Mouse (Mus musculus): ENCODE results near the gene Gramd2.

Gene Gramd2

GRCm38 (mm10) chr9:59679678-59680533 lies at the start of gene Gramd2:
TSS of gene Gramd2 (plus strand) at chr9:59680144.
- peak; percentile 52 for DNase-seq (ENCODE audit: low read depth, low spot score)

- no peak for DNase-seq (ENCODE audit: low read depth, low spot score)
These were observed 41.6 kb upstream of the Gramd2 start for GRCm38 (mm10) chr9:59638372-59638771.

GRCm38 (mm10) chr9:59639936-59640335 lies 40.0 kb upstream of the Gramd2 start:
- DNase-seq (ENCODE audit: low read depth, low spot score): no peak

GRCm38 (mm10) chr9:59641320-59641719 lies 38.6 kb upstream of the Gramd2 start:
- DNase-seq (ENCODE audit: low read depth, low spot score): no peak

- no peak for DNase-seq (ENCODE audit: low read depth, low spot score)
These were observed 30.0 kb upstream of the Gramd2 start for GRCm38 (mm10) chr9:59649911-59650310.

- no peak for DNase-seq (ENCODE audit: low read depth, low spot score)
These were observed 26.6 kb upstream of the Gramd2 start for GRCm38 (mm10) chr9:59653371-59653770.

- no peak for DNase-seq (ENCODE audit: low read depth, low spot score)
These were observed 25.4 kb upstream of the Gramd2 start for GRCm38 (mm10) chr9:59654450-59654983.

- peak; percentile 96 for DNase-seq (ENCODE audit: low read depth, low spot score)
These were observed 23.8 kb upstream of the Gramd2 start, which contains the start of gene Pkm for GRCm38 (mm10) chr9:59655958-59656634. TSS of gene Pkm (plus strand) at chr9:59656368.

- peak; percentile 79 for DNase-seq (ENCODE audit: low read depth, low spot score)
These were observed 23.0 kb upstream of the Gramd2 start for GRCm38 (mm10) chr9:59656635-59657617.

- no peak for DNase-seq (ENCODE audit: low read depth, low spot score)
These were observed 21.8 kb upstream of the Gramd2 start for GRCm38 (mm10) chr9:59658146-59658545.

- no peak for DNase-seq (ENCODE audit: low read depth, low spot score)
These were observed 20.6 kb upstream of the Gramd2 start for GRCm38 (mm10) chr9:59659036-59660026.

GRCm38 (mm10) chr9:59660421-59660820 lies 19.5 kb upstream of the Gramd2 start:
- DNase-seq (ENCODE audit: low read depth, low spot score): no peak

GRCm38 (mm10) chr9:59661298-59661975 lies 18.5 kb upstream of the Gramd2 start:
- DNase-seq (ENCODE audit: low read depth, low spot score): no peak

GRCm38 (mm10) chr9:59663226-59663625 lies 16.7 kb upstream of the Gramd2 start:
- no peak for DNase-seq (ENCODE audit: low read depth, low spot score)

- DNase-seq (ENCODE audit: low read depth, low spot score): no peak
These were observed 16.0 kb upstream of the Gramd2 start for GRCm38 (mm10) chr9:59663957-59664356.

GRCm38 (mm10) chr9:59664664-59665256 lies 15.2 kb upstream of the Gramd2 start:
- DNase-seq (ENCODE audit: low read depth, low spot score): no peak

GRCm38 (mm10) chr9:59666016-59666415 lies 13.9 kb upstream of the Gramd2 start:
- DNase-seq (ENCODE audit: low read depth, low spot score): no peak

- DNase-seq (ENCODE audit: low read depth, low spot score): no peak
These were observed 13.1 kb upstream of the Gramd2 start for GRCm38 (mm10) chr9:59666813-59667212.

- no peak for DNase-seq (ENCODE audit: low read depth, low spot score)
These were observed 12.7 kb upstream of the Gramd2 start for GRCm38 (mm10) chr9:59667250-59667649.
